Mouse (Mus musculus) liver, embryonic 14.5 days (tissue): ENCODE results near the gene Wipf2. TPM values are rescaled to one million over a fixed set of nuclear protein-coding genes. Genes with fewer than 3 reads are reported as not detected.

Experiments
- ATAC-seq: fragments of 200-750 bp; cut with Nextera tagmentation; 2 replicates; pipeline ENCODE4 v1.8.0; 2017; ENCODE audit warnings: moderate number of reproducible peaks, mild to moderate bottlenecking, moderate library complexity; ENCODE audit not compliant: insufficient read depth
- DNase-seq, 3 experiments: peaks; one replicate each; pipeline ENCODE4 v3.0.0-alpha.2; 2012 to 2013; ENCODE audit warnings: low read depth in 3 of 3, low spot score in 3 of 3
- H3K27ac ChIP-seq: fragments of 300-500 bp; sonication (generic); 2 replicates; pipeline ENCODE4 v1.5.1; 2014; ENCODE audit warnings: moderate library complexity, mild to moderate bottlenecking, control low read depth, inconsistent platforms
- H3K27me3 ChIP-seq: fragments of 300-500 bp; sonication (generic); 2 replicates; pipeline ENCODE4 v1.6.1; 2014; ENCODE audit warnings: mild to moderate bottlenecking, low read length, moderate library complexity; ENCODE audit not compliant: control insufficient read depth, insufficient read depth
- H3K36me3 ChIP-seq: fragments of 300-500 bp; sonication (generic); replicated peaks from 2 replicates; pipeline ENCODE4 v1.6.1; 2014; ENCODE audit warnings: low read depth; ENCODE audit not compliant: control insufficient read depth, insufficient read depth
- H3K4me1 ChIP-seq, 2 experiments: fragments of 200-500 bp in 1 of 2; fragments of 300-500 bp in 1 of 2; sonication (generic) in 1 of 2; replicated peaks; 2 replicates each; pipeline ENCODE4 v1.6.1; 2012 to 2014; ENCODE audit warnings: antibody characterized with exemption in 1 of 2, inconsistent platforms in 1 of 2, low read length in 1 of 2; ENCODE audit not compliant: control insufficient read depth in 2 of 2, insufficient read depth in 2 of 2
- H3K4me2 ChIP-seq: fragments of 300-500 bp; sonication (generic); 2 replicates; pipeline ENCODE4 v1.6.1; 2014; ENCODE audit warnings: low read depth, mild to moderate bottlenecking, control low read depth, moderate library complexity
- H3K4me3 ChIP-seq, 2 experiments: fragments of 200-500 bp in 1 of 2; fragments of 300-500 bp in 1 of 2; sonication (generic) in 1 of 2; 2 replicates each; pipeline ENCODE4 v1.5.1; 2012 to 2014; ENCODE audit warnings: low read depth in 2 of 2, low read length in 2 of 2, mild to moderate bottlenecking in 2 of 2, control low read depth in 1 of 2, inconsistent platforms in 1 of 2, moderate library complexity in 1 of 2; ENCODE audit not compliant: insufficient read depth in 1 of 2
- H3K9ac ChIP-seq: fragments of 300-500 bp; sonication (generic); replicated peaks from 2 replicates; pipeline ENCODE4 v1.6.1; 2014; ENCODE audit warnings: mild to moderate bottlenecking, control low read depth, moderate library complexity
- H3K9me3 ChIP-seq: fragments of 300-500 bp; sonication (generic); 2 replicates; pipeline ENCODE4 v1.6.1; 2016; ENCODE audit warnings: low read length, mixed read lengths; ENCODE audit not compliant: control insufficient read depth
- CTCF ChIP-seq: IDR thresholded peaks from 2 replicates; pipeline ENCODE4 v1.5.1; 2016; ENCODE audit warnings: antibody characterized with exemption, low read depth, control low read depth
- EP300 ChIP-seq: IDR thresholded peaks from 2 replicates; pipeline ENCODE4 v1.6.1; 2016; ENCODE audit warnings: antibody characterized with exemption, low read depth
- WGBS: fragments of 180-500 bp; shearing (Covaris S2); extraction: QIAGEN DNeasy Blood & Tissue Kit; methylation state at CpG from one replicate; pipeline ENCODE4 v1.1.7; 2014; ENCODE audit not compliant: insufficient replicate concordance; 5-methylcytosine and 5-hydroxymethylcytosine counted together
- polyA plus RNA-seq, 2 experiments: library from polyadenylated mRNA; depleted of rRNA in 1 of 2; stranded (reverse) in 1 of 2; unstranded in 1 of 2; fragments of >200 nt; fragmentation: Nextera tagmentation in 1 of 2; extraction: Ambion mirVana in 1 of 2; gene quantifications; 2 replicates each; pipeline versions ENCODE4 v1.2.1 to v1.2.3; 2012 to 2014

Gene Wipf2
- polyA plus RNA-seq, 2 experiments: 1.1 to 2.1 TPM

DNA sequence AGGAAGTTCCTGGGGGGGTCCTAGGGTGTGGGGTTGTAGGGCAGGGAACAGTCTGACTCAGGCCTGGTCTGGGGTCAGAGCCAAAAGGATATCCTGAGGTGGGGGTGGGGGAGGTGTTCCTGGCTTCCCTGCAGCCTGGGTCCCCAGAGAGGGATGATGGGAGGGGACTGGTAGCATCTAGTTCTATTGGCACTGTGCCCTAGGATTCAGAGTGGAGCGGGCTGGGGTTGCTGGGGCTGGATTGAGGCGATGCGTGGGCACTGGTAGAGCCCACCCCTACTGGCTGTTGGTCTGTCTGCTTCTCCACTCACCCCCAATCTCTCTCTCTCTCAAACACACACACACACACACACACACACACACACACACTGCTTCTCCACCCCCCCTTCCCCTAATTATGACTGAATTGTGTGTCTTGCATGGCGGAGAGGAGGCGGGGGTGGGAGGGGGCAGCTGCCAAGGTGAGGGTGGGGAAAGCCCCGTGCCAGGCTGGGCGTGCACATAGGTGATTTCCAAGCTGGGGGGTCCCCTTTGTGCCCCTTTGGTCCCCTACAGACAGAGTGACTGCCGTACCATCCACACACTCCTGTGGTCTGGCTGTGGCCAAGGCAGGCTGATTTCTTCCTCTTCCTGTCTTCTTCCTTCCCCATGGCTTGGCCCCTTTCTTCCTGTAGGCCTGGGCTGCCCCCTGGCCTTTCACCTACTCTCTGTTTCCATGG is 79.6 kb downstream of the Wipf2 start:
- TF ChIP-seq CTCF (no peak), EP300 (no peak)
- Histone ChIP-seq H3K9ac (no peak overlapping the region), H3K4me1 (peaks cover 3 to 56% of the 10 kb centered on the region in 2 experiments; a peak in 3 of 4 replicates), H3K36me3 (no peaks in the 10 kb centered on the region), H3K4me2 (peak overlapping the region; percentile 16; the same call in 1 of the 2 replicates), H3K27me3 (peaks cover 11% of the 10 kb centered on the region), H3K4me3 (no peak overlapping the region), H3K9me3 (no peaks in the 10 kb centered on the region), H3K27ac (no peak overlapping the region)
- DNase-seq (no peak), ATAC-seq (no peak)
- WGBS: 60% methylated on average over 8 of the region's 8 CpGs

DNA sequence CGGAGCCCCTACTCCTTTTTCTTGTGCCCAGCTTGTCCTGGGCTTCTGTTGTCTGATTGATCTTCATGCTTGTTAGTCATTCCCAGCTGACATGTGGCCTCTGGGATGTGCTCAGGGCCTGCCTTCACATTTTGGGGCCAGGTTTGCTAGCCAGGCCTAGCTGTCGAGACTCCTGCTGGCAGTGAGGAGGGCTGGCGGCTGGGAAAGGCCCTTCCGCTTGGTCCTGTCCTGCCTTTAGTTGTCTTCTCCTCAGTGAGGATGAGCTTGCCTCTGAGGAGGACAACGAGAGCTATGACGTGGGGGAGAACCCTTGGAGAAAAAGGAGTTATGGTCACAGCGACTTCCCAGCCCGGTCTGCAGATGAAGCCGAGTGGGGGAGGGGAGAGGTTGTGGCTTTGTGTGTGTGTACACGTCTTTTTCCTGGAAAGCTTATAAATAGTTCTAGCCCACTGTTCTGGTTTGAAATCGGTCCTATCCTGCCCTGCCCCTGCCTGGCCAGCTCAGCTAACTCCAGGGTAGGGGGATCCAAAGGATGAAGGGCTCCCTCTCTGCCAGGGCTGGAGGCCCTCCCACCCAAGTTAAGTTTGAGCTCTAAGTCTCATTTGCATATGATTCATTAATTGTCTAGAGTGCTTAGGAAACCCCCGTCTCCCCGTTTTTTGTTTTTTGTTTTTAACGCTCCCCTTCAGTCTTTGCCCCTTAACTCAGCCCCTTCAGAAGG is 80.5 kb downstream of the Wipf2 start:
- ATAC-seq: no peak
- no peak for DNase-seq
- Histone ChIP-seq H3K4me2 (peak overlapping the region; percentile 9; the same call in 1 of the 2 replicates), H3K27ac (no peak overlapping the region), H3K9ac (no peak overlapping the region), H3K4me3 (no peak overlapping the region), H3K27me3 (peaks cover 3% of the 10 kb centered on the region), H3K36me3 (no peaks in the 10 kb centered on the region), H3K4me1 (peaks cover 3 to 58% of the 10 kb centered on the region in 2 experiments; a peak in 3 of 4 replicates), H3K9me3 (no peaks in the 10 kb centered on the region)
- 30% methylated on average over 14 of the region's 14 CpGs for WGBS
- no peak for TF ChIP-seq CTCF
- TF ChIP-seq EP300: no peak

DNA sequence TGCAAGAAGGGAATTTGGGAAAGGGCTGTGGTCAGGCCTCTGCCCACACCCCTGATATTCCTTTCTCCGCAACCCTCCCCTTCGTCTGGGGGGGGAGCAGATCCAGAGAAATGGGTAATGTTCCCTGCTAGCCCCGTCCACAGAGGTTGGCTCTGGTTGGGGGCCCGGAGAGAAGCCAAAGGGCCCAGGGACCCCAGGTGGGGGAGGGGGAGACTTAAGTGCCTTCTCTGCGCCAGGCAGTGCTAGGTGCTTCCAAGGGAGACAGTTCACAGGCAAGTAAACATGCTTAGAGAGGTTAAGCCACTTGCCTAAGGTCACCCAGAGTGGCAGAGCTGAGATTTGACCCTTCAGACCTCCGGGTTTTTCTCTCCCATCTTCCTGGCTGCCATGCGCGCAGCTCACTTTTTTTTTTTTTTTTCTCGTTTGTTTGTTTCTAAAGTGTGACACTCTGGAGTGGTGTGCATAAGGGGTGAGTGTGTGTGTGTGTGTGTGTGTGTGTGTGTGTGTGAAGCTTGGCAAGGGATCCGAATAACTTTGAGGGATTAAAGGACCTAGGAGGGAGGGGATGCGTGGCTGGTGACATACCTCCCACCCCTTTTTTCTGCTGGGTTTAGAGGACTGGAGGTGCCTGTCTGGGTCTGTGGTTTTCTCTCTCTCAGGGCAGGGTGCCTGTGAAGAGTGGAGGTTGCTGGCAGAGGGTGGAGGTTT is 81.6 kb downstream of the Wipf2 start:
- no peak for TF ChIP-seq EP300
- TF ChIP-seq CTCF: no peak

DNA sequence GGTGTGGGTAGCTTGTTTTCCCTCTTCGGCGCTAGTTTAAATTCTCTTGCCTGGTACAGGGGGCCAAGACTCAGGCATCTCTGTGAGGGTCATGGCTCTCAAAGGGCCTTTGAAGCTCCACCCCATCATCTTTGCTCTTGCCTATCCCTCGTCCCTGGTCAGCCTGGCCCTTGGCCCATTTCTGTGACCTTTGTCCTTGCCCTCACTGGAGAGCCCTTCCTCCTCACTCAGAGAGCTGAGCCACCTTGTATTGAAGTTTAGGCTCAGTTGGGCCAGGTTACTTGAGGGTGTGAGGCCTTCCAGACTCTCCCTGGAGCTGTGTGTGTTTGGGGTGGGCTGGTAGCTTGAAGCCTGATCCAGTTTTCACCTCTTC is 82.2 kb downstream of the Wipf2 start:
- Histone ChIP-seq H3K9me3 (no peaks in the 10 kb centered on the region), H3K9ac (no peak overlapping the region), H3K27ac (no peak overlapping the region), H3K27me3 (no peaks in the 10 kb centered on the region), H3K36me3 (no peaks in the 10 kb centered on the region), H3K4me3 (no peak overlapping the region), H3K4me1 (peaks cover 3 to 60% of the 10 kb centered on the region in 2 experiments; a peak in 3 of 4 replicates), H3K4me2 (no peak overlapping the region)
- TF ChIP-seq EP300 (no peak), CTCF (no peak)
- 66% methylated on average over 3 of the region's 3 CpGs for WGBS
- no peak for DNase-seq
- no peak for ATAC-seq

More for the DNA sequence above, 81.6 kb downstream of the Wipf2 start:
- H3K9me3 ChIP-seq: no peaks in the 10 kb centered on the region
- H3K9ac ChIP-seq: no peak overlapping the region
- no peaks in the 10 kb centered on the region for H3K27me3 ChIP-seq
- peaks cover 3 to 61% of the 10 kb centered on the region in 2 experiments; a peak in 3 of 4 replicates for H3K4me1 ChIP-seq
- DNase-seq (no peak), ATAC-seq (no peak)
- H3K4me2 ChIP-seq: no peak overlapping the region
- WGBS: 39% methylated on average over 10 of the region's 11 CpGs
- H3K36me3 ChIP-seq: no peaks in the 10 kb centered on the region
- H3K4me3 ChIP-seq: no peak overlapping the region
- no peak overlapping the region for H3K27ac ChIP-seq
